Mouse (Mus musculus) hindbrain, embryonic 16.5 days (tissue): Measurements from ENCODE around the gene Mtmr11. TPM values are rescaled to one million over a fixed set of nuclear protein-coding genes. Genes with fewer than 3 reads are reported as not detected.

ENCODE experiments used
- ATAC-seq: fragments of 200-750 bp; cut with Nextera tagmentation; 2 replicates; pipeline ENCODE4 v1.8.0; 2017; ENCODE audit warnings: moderate TSS enrichment, moderate library complexity
- H3K27ac ChIP-seq: fragments of 300-500 bp; sonication (generic); 2 replicates; pipeline ENCODE4 v1.5.1; 2014; ENCODE audit warnings: low read depth, mild to moderate bottlenecking, control low read depth, low read length, moderate library complexity
- H3K27me3 ChIP-seq: fragments of 300-500 bp; sonication (generic); replicated peaks from 2 replicates; pipeline ENCODE4 v1.6.1; 2014; ENCODE audit warnings: low read length; ENCODE audit not compliant: control insufficient read depth, insufficient read depth
- H3K36me3 ChIP-seq: fragments of 300-500 bp; sonication (generic); 2 replicates; pipeline ENCODE4 v1.6.1; 2014; ENCODE audit warnings: mild to moderate bottlenecking, low read length, moderate library complexity, mixed read lengths; ENCODE audit not compliant: control insufficient read depth, insufficient read depth
- H3K4me1 ChIP-seq: fragments of 300-500 bp; sonication (generic); 2 replicates; pipeline ENCODE4 v1.6.1; 2014; ENCODE audit warnings: low read depth, low read length; ENCODE audit not compliant: control insufficient read depth, insufficient read depth
- H3K4me2 ChIP-seq: fragments of 300-500 bp; sonication (generic); 2 replicates; pipeline ENCODE4 v1.6.1; 2014; ENCODE audit warnings: mild to moderate bottlenecking, low read length, control low read depth, moderate library complexity
- H3K4me3 ChIP-seq: fragments of 300-500 bp; sonication (generic); 2 replicates; pipeline ENCODE4 v1.5.1; 2014; ENCODE audit warnings: mild to moderate bottlenecking, low read length, control low read depth, moderate library complexity
- H3K9ac ChIP-seq: fragments of 300-500 bp; sonication (generic); 2 replicates; pipeline ENCODE4 v1.6.1; 2014; ENCODE audit warnings: low read depth, mild to moderate bottlenecking, control low read depth, low read length, moderate library complexity
- H3K9me3 ChIP-seq: fragments of 300-500 bp; sonication (generic); 2 replicates; pipeline ENCODE4 v1.6.1; 2014; ENCODE audit warnings: mild to moderate bottlenecking, low read length, moderate library complexity; ENCODE audit not compliant: control insufficient read depth
- WGBS: fragments of 180-500 bp; shearing (Covaris S2); extraction: QIAGEN DNeasy Blood & Tissue Kit; methylation state at CpG from one replicate; pipeline ENCODE4 v1.1.7; 2014; 5-methylcytosine and 5-hydroxymethylcytosine counted together
- polyA plus RNA-seq: library from polyadenylated mRNA; unstranded; fragments of >200 nt; fragmentation: Nextera tagmentation; extraction: Ambion mirVana; gene quantifications from 2 replicates; pipeline ENCODE4 v1.2.1, GENCODE M21; 2015

The Mtmr11 gene
- polyA plus RNA-seq, 1 experiment from 2014 or later, result 12.7 TPM

DNA sequence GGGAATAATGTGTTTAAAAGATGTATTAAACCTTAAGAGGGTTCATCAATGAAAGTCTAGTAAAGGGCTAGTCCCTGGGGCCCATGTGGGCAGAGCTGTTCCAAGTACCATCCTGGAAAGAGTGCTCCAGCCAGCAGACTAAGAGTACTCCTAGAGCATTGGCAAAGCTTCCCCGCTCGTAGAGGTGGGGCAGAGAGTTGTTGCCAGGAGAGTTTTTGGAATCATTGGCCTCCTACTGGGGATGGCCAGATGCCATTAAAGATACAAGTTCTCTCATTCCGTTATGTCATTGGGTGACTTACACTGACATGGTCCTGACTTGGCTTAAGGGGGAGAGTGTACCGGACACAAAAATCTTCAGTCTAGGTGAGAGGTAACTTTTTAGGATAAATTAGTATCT is 17.7 kb downstream of the Mtmr11 start:
- Histone ChIP-seq H3K27me3 (no peaks in the 10 kb centered on the region), H3K9me3 (no peaks in the 10 kb centered on the region), H3K4me2 (no peak overlapping the region), H3K4me3 (no peak overlapping the region), H3K36me3 (peaks cover 27% of the 10 kb centered on the region), H3K27ac (no peak overlapping the region), H3K4me1 (peaks cover 18% of the 10 kb centered on the region), H3K9ac (no peak overlapping the region)
- ATAC-seq, result no peak
- WGBS, result 53% methylated on average over 4 of the region's 4 CpGs

DNA sequence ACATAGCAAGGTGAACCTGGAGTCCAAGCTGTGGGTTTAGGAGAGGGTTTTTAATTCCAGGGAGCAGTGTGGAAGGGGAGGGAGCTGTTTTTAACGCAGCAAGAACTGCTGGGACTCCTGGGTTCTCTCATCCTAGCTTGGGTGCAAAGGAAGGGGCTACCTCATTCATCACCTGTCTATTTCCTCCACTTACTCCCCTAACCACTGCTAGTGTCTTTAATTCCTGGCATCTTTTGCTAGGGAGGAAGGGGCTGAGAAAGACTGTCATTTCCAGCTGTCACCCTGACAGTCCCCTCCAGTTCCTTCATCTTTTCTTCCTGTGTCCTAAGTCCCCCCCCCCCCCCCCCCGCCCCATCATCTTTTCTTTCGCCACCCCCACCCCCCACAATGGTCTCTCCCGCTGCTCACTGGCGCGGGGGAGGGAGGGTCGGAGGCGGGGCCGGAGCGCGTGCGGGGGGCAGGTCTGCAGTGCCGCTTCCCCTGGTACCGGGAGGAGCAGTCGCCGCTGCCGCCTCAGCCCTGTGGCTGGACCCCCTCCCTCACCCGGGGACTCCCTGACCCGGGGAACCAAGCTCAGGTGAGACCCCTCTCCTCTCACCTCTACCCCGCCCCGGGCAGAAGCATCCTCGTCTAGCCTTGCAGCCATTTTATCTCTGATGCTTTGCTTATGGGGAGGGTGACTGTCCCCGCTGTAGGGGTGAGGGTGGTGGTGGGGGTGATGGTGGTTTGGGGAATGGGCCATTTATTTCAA is 19.1 kb downstream of the Mtmr11 start, which contains the start of gene Sv2a:
Sv2a (plus strand) TSS at position 425 of the 751 bp plus-strand sequence.
- H3K27me3 ChIP-seq, result no peaks in the 10 kb centered on the region
- peak within 1 kb of the TSS; percentile 49 for H3K4me3 ChIP-seq
- ATAC-seq, result peak; percentile 72
- 1% methylated on average over 15 of the region's 23 CpGs for WGBS
- H3K9ac ChIP-seq, result peak within 1 kb of the TSS; percentile 66
- H3K4me1 ChIP-seq, result peaks cover 14% of the 10 kb centered on the region
- H3K4me2 ChIP-seq, result peak within 1 kb of the TSS; percentile 58
- H3K27ac ChIP-seq, result peak within 1 kb of the TSS; percentile 64
- H3K36me3 ChIP-seq, result peaks cover 20% of the 10 kb centered on the region
- H3K9me3 ChIP-seq, result no peaks in the 10 kb centered on the region

DNA sequence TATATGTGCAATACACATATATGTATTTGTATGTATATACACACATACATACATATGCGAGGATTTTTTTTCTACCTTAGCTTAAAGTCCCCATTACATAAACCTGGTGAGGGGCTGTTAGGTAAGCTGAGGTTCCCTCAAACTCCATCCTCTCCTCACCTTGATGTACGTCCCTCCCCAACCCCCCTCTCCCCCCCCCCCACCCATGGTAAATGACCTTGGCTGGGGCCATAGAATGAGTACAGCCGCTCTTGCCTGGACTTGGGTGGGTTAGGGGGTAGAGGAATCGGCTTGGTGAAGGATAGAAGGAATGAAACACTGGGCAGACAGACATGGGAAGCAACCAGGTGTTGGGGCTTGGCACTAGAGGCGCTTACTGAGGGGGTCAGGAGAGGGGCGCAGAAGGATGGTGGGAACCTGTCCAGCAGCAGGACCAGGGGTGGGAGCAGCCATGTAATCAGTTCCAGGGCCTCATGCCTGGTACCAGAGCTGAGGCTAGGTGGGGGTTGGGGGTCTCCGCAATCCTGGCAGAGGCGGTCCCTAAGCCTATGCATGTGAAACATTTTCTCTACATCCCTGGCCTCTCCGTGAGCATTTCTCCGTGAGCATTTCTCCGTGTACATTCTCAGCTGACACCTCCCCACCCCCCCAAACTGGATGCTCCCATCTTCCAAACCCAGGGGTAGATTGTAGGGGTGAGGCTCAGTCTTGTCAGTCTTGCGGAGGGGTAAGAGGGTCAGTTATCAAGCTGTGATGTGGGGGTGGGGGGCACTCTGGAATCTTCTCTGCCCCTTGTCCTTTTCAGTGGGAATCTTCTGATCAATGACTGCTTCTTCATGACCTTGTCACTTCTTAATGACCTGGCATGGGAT is 19.9 kb downstream of the Mtmr11 start:
- Histone ChIP-seq H3K4me2 (peak overlapping the region; percentile 58), H3K9ac (peak overlapping the region; percentile 66), H3K27me3 (no peaks in the 10 kb centered on the region), H3K27ac (peak overlapping the region; percentile 64), H3K4me1 (peaks cover 14% of the 10 kb centered on the region), H3K9me3 (no peaks in the 10 kb centered on the region), H3K4me3 (peak overlapping the region; percentile 49), H3K36me3 (peaks cover 13% of the 10 kb centered on the region)
- ATAC-seq, result peak; percentile 45
- WGBS, result 29% methylated on average over 12 of the region's 12 CpGs

DNA sequence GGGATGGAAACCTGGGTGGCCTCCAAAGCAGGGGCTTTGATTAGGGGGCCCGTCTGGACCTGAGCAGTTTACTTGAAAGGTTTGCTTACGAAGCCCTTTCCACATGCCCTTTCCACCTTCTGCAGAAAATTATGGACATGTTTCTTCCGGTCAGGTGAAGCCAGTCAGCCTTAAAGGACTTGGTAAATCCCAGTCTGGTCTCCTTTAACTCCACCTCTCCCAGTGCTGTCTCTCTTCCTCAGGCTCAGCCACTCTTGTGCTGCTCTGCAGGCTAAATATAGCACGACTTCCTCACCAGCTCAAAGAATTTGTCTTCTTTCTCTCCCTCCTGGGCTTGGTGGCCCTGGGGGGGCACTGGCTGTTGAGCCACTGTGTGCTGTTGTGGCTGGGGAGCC is 20.6 kb downstream of the Mtmr11 start:
- H3K27me3 ChIP-seq, result no peaks in the 10 kb centered on the region
- peaks cover 12% of the 10 kb centered on the region for H3K36me3 ChIP-seq
- peak overlapping the region; percentile 58 for H3K4me2 ChIP-seq
- peak overlapping the region; percentile 49 for H3K4me3 ChIP-seq
- 30% methylated on average over 4 of the region's 4 CpGs for WGBS
- H3K27ac ChIP-seq, result peak overlapping the region; percentile 64
- no peak for ATAC-seq
- peak overlapping the region; percentile 66 for H3K9ac ChIP-seq
- peaks cover 14% of the 10 kb centered on the region for H3K4me1 ChIP-seq
- no peaks in the 10 kb centered on the region for H3K9me3 ChIP-seq

DNA sequence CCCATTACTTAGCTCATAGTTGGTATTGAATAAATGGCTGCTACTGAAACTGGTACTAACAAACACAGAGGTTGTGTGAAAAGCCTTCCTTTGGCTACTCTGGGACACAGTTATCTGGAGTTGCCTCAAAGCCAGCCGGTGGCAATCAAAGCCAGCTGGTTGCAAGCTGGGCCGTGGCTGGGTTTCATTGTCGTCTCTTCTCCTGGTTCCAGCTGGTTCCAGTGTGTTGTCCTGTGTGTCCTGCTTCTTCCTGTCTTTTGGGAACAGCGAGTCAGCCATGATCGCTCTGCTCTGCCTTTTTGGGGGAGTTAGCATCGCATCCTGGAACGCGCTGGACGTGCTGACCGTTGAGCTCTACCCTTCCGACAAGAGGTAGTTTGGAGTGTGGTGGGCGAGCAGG is 31.2 kb downstream of the Mtmr11 start:
- H3K9me3 ChIP-seq, result no peaks in the 10 kb centered on the region
- H3K27me3 ChIP-seq, result no peaks in the 10 kb centered on the region
- no peak for ATAC-seq
- 70% methylated on average over 12 of the region's 12 CpGs for WGBS
- H3K36me3 ChIP-seq, result peaks cover 36% of the 10 kb centered on the region
- H3K4me3 ChIP-seq, result no peak overlapping the region
- no peak overlapping the region for H3K27ac ChIP-seq
- H3K4me2 ChIP-seq, result no peak overlapping the region
- H3K4me1 ChIP-seq, result peaks cover 10% of the 10 kb centered on the region
- H3K9ac ChIP-seq, result no peak overlapping the region

DNA sequence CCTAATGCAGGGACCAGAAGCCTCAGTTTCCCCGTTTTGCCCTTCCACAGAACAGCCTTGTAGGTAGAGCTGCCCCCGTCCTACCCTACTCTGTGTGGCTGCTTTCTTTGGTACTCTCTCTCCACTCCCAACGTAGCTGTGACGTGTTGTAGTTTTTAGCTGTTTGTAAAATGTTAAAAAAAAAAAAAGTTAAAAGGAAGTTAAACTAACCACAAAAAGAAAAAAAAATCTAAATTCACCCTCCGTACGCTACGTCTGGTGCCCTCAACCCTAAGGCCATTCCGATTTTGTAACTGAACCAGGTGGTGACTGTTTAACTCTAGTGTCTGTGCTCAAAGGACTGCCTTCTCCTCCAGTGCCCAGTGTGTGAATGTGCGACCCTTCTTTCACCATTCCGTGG is 33.2 kb downstream of the Mtmr11 start:
- no peaks in the 10 kb centered on the region for H3K27me3 ChIP-seq
- H3K27ac ChIP-seq, result no peak overlapping the region
- no peak overlapping the region for H3K4me2 ChIP-seq
- peaks cover 11% of the 10 kb centered on the region for H3K4me1 ChIP-seq
- H3K9ac ChIP-seq, result no peak overlapping the region
- H3K36me3 ChIP-seq, result peaks cover 24% of the 10 kb centered on the region
- 93% methylated on average over 10 of the region's 10 CpGs for WGBS
- no peak overlapping the region for H3K4me3 ChIP-seq
- no peaks in the 10 kb centered on the region for H3K9me3 ChIP-seq
- no peak for ATAC-seq

DNA sequence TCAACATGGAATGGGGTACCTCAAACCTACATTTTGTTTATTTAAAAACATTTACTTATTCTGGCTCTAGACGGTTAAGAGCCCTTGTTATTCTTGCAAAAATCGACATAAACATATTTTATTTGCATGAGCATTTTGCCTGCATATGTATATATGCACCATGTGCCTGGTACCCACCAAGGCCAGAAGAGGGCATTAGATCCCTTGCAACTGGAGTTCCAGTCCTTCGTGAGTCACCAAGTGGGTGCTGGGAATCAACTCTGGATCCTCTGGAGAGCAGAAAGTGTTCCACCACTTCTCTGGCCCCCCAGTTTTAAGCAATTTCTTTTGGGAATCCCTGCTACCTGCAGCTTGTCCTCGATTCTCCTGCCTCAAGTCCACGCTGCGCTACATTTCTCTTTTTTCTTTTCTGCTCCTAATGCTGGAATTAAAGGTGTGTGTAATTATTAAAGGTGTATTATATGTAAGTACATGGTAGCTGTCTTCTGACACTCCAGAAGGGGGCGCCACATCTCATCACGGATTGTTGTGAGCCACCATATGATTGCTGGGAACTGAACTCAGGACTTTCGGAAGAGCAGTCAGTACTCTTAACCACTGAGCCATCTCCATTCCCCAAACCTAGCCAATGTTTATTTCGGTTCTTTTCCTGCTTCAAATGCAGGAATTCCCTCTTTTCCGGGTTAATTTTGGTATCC is 34.0 kb downstream of the Mtmr11 start:
- H3K27me3 ChIP-seq, result no peaks in the 10 kb centered on the region
- H3K9ac ChIP-seq, result no peak overlapping the region

DNA sequence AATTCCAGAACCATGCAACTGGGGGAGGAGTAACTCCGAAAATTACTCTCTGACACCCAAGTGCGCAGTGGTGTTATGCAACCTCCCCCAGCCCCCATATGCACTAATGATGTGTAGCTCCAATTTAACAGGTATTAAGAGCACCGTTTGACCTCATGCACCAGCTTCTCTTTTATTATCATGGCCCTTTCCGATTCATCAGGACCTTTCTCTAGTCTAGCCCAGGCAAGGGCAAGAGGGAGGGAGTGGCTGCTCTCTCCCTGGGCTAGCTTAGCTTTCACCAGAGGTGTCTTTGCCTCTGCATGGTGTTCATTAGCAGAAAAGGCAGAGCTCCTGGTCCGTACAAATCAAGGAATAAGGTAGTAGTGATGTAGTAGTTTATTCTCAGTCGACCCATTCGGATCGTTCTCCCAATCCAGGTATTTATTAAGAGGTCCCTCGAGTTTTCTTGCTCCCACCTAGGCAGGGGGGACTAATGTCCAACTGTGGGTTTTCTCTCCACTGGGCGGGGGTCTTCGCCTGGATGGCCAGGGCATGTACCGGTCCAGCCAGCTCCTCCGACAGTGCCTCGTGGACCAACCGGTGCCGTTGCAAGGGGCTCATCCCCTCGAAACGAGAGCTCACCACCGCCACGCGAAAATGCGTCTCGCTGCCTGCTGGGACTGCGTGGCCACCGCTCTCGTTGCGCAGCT is 34.8 kb downstream of the Mtmr11 start:
- peaks cover 11% of the 10 kb centered on the region for H3K4me1 ChIP-seq
- peak; percentile 15 for ATAC-seq
- WGBS, result 19% methylated on average over 27 of the region's 27 CpGs
- H3K9me3 ChIP-seq, result no peaks in the 10 kb centered on the region
- H3K4me3 ChIP-seq, result peak overlapping the region; percentile 74
- H3K36me3 ChIP-seq, result peaks cover 20% of the 10 kb centered on the region
- H3K27me3 ChIP-seq, result no peaks in the 10 kb centered on the region
- H3K9ac ChIP-seq, result peak overlapping the region; percentile 88
- H3K4me2 ChIP-seq, result peak overlapping the region; percentile 95
- H3K27ac ChIP-seq, result peak overlapping the region; percentile 96

More for the DNA sequence above, 34.0 kb downstream of the Mtmr11 start:
- no peak overlapping the region for H3K27ac ChIP-seq
- 95% methylated on average over 11 of the region's 11 CpGs for WGBS
- peak overlapping the region; percentile 95 for H3K4me2 ChIP-seq
- no peaks in the 10 kb centered on the region for H3K9me3 ChIP-seq
- H3K4me3 ChIP-seq, result no peak overlapping the region
- peaks cover 11% of the 10 kb centered on the region for H3K4me1 ChIP-seq
- peaks cover 20% of the 10 kb centered on the region for H3K36me3 ChIP-seq
- ATAC-seq, result no peak
